Mouse (Mus musculus): ENCODE measurements around the gene Cbs. TPM values are rescaled to one million over a fixed set of nuclear protein-coding genes. Genes with fewer than 3 reads are reported as not detected.

Gene Cbs
- polyA plus RNA-seq, 1 experiment from 2014 or later = 4.0 TPM

GRCm38 (mm10) chr17:31672279-31672678 is 35.2 kb upstream of the Cbs start:
- Histone ChIP-seq H3K27me3 (ENCODE audit: insufficient read depth, low read length) (no peaks in the 10 kb centered on the region), H3K9ac (ENCODE audit: low read depth, low read length) (no peak overlapping the region), H3K36me3 (ENCODE audit: insufficient read depth, low read length) (no peaks in the 10 kb centered on the region), H3K9me3 (replicated peaks; ENCODE audit: low read length) (no peaks in the 10 kb centered on the region), H3K4me3 (replicated peaks; ENCODE audit: low read depth, low read length) (no peak overlapping the region), H3K27ac (no peak overlapping the region), H3K4me1 (replicated peaks; ENCODE audit: insufficient read depth, low read length) (no peaks in the 10 kb centered on the region), H3K4me2 (ENCODE audit: low read length) (no peak overlapping the region)
- DNase-seq (ENCODE audit: low spot score) (no peak), ATAC-seq (replicated peaks; ENCODE audit: low FRiP score, low read depth) (no peak)
- 85% methylated on average over 12 of the region's 12 CpGs for WGBS
- TF ChIP-seq CTCF (IDR thresholded peaks at IDR 0.05; ENCODE audit: low read depth) = no peak

- WGBS = 50% methylated on average over 8 of the region's 8 CpGs
- DNase-seq (ENCODE audit: low spot score) = no peak
- H3K4me3 ChIP-seq (replicated peaks; ENCODE audit: low read depth, low read length) = no peak overlapping the region
Measured at GRCm38 (mm10) chr17:31671698-31672097, 34.7 kb upstream of the Cbs start.

GRCm38 (mm10) chr17:31670163-31670562 is 33.1 kb upstream of the Cbs start:
- no peaks in the 10 kb centered on the region for H3K36me3 ChIP-seq (ENCODE audit: insufficient read depth, low read length)
- no peak overlapping the region for H3K4me2 ChIP-seq (ENCODE audit: low read length)
- H3K4me1 ChIP-seq (replicated peaks; ENCODE audit: insufficient read depth, low read length) = no peaks in the 10 kb centered on the region
- H3K9me3 ChIP-seq (replicated peaks; ENCODE audit: low read length) = no peaks in the 10 kb centered on the region
- no peaks in the 10 kb centered on the region for H3K27me3 ChIP-seq (ENCODE audit: insufficient read depth, low read length)
- TF ChIP-seq CTCF (IDR thresholded peaks at IDR 0.05; ENCODE audit: low read depth) = no peak
- DNase-seq (ENCODE audit: low spot score) (no peak), ATAC-seq (replicated peaks; ENCODE audit: low FRiP score, low read depth) (no peak)
- no peak overlapping the region for H3K27ac ChIP-seq
- H3K4me3 ChIP-seq (replicated peaks; ENCODE audit: low read depth, low read length) = no peak overlapping the region
- WGBS = 53% methylated on average over 11 of the region's 11 CpGs
- H3K9ac ChIP-seq (ENCODE audit: low read depth, low read length) = no peak overlapping the region

More at GRCm38 (mm10) chr17:31671698-31672097, 34.7 kb upstream of the Cbs start:
- no peaks in the 10 kb centered on the region for H3K9me3 ChIP-seq (replicated peaks; ENCODE audit: low read length)
- H3K27me3 ChIP-seq (ENCODE audit: insufficient read depth, low read length) = no peaks in the 10 kb centered on the region
- ATAC-seq (replicated peaks; ENCODE audit: low FRiP score, low read depth) = no peak
- no peak overlapping the region for H3K27ac ChIP-seq
- H3K4me2 ChIP-seq (ENCODE audit: low read length) = no peak overlapping the region
- H3K9ac ChIP-seq (ENCODE audit: low read depth, low read length) = no peak overlapping the region
- TF ChIP-seq CTCF (IDR thresholded peaks at IDR 0.05; ENCODE audit: low read depth) = no peak
- no peaks in the 10 kb centered on the region for H3K4me1 ChIP-seq (replicated peaks; ENCODE audit: insufficient read depth, low read length)
- H3K36me3 ChIP-seq (ENCODE audit: insufficient read depth, low read length) = no peaks in the 10 kb centered on the region

GRCm38 (mm10) chr17:31668306-31668705 is 31.3 kb upstream of the Cbs start:
- no peak for TF ChIP-seq CTCF (IDR thresholded peaks at IDR 0.05; ENCODE audit: low read depth)
- Histone ChIP-seq H3K4me2 (ENCODE audit: low read length) (no peak overlapping the region), H3K9me3 (replicated peaks; ENCODE audit: low read length) (no peaks in the 10 kb centered on the region), H3K27ac (no peak overlapping the region), H3K9ac (ENCODE audit: low read depth, low read length) (no peak overlapping the region), H3K4me1 (replicated peaks; ENCODE audit: insufficient read depth, low read length) (no peaks in the 10 kb centered on the region), H3K4me3 (replicated peaks; ENCODE audit: low read depth, low read length) (no peak overlapping the region), H3K27me3 (ENCODE audit: insufficient read depth, low read length) (no peaks in the 10 kb centered on the region), H3K36me3 (ENCODE audit: insufficient read depth, low read length) (no peaks in the 10 kb centered on the region)
- 26% methylated on average over 9 of the region's 9 CpGs for WGBS
- ATAC-seq (replicated peaks; ENCODE audit: low FRiP score, low read depth) = no peak
- no peak for DNase-seq (ENCODE audit: low spot score)

GRCm38 (mm10) chr17:31664760-31665159 is 27.7 kb upstream of the Cbs start:
- H3K4me3 ChIP-seq (replicated peaks; ENCODE audit: low read depth, low read length) = no peak overlapping the region
- peak; percentile 92 for TF ChIP-seq CTCF (IDR thresholded peaks at IDR 0.05; ENCODE audit: low read depth)
- no peak overlapping the region for H3K9ac ChIP-seq (ENCODE audit: low read depth, low read length)
- DNase-seq (ENCODE audit: low spot score) (peak; percentile 92), ATAC-seq (replicated peaks; ENCODE audit: low FRiP score, low read depth) (peak; percentile 82)
- no peak overlapping the region for H3K27ac ChIP-seq
- no peaks in the 10 kb centered on the region for H3K27me3 ChIP-seq (ENCODE audit: insufficient read depth, low read length)
- H3K4me1 ChIP-seq (replicated peaks; ENCODE audit: insufficient read depth, low read length) = no peaks in the 10 kb centered on the region
- no peaks in the 10 kb centered on the region for H3K36me3 ChIP-seq (ENCODE audit: insufficient read depth, low read length)
- 9% methylated on average over 4 of the region's 4 CpGs for WGBS
- no peak overlapping the region for H3K4me2 ChIP-seq (ENCODE audit: low read length)
- H3K9me3 ChIP-seq (replicated peaks; ENCODE audit: low read length) = no peaks in the 10 kb centered on the region; the same call in 1 of the 2 replicates

GRCm38 (mm10) chr17:31662855-31663254 is 25.8 kb upstream of the Cbs start:
- ATAC-seq (replicated peaks; ENCODE audit: low FRiP score, low read depth) = no peak
- Histone ChIP-seq H3K9ac (ENCODE audit: low read depth, low read length) (no peak overlapping the region), H3K4me3 (replicated peaks; ENCODE audit: low read depth, low read length) (no peak overlapping the region), H3K27me3 (ENCODE audit: insufficient read depth, low read length) (no peaks in the 10 kb centered on the region), H3K9me3 (replicated peaks; ENCODE audit: low read length) (no peaks in the 10 kb centered on the region; the same call in 1 of the 2 replicates), H3K4me2 (ENCODE audit: low read length) (no peak overlapping the region), H3K36me3 (ENCODE audit: insufficient read depth, low read length) (no peaks in the 10 kb centered on the region), H3K4me1 (replicated peaks; ENCODE audit: insufficient read depth, low read length) (no peaks in the 10 kb centered on the region), H3K27ac (no peak overlapping the region)
- peak; percentile 29; the same call in 1 of the 2 replicates for TF ChIP-seq CTCF (IDR thresholded peaks at IDR 0.05; ENCODE audit: low read depth)
- DNase-seq (ENCODE audit: low spot score) = no peak

- WGBS = 66% methylated on average over 8 of the region's 8 CpGs
- Histone ChIP-seq H3K27ac (no peak overlapping the region; the same call in 1 of the 2 replicates), H3K36me3 (ENCODE audit: insufficient read depth, low read length) (0 out of 2 replicates have a peak, but pooled peaks cover 2% of the 10 kb centered on the region), H3K9ac (ENCODE audit: low read depth, low read length) (no peak overlapping the region), H3K4me3 (replicated peaks; ENCODE audit: low read depth, low read length) (no peak overlapping the region), H3K27me3 (ENCODE audit: insufficient read depth, low read length) (no peaks in the 10 kb centered on the region), H3K4me1 (replicated peaks; ENCODE audit: insufficient read depth, low read length) (peaks cover 5% of the 10 kb centered on the region; the same call in 1 of the 2 replicates), H3K4me2 (ENCODE audit: low read length) (no peak overlapping the region), H3K9me3 (replicated peaks; ENCODE audit: low read length) (no peaks in the 10 kb centered on the region; the same call in 1 of the 2 replicates)
- no peak for TF ChIP-seq CTCF (IDR thresholded peaks at IDR 0.05; ENCODE audit: low read depth)
- DNase-seq (ENCODE audit: low spot score) = no peak
- no peak for ATAC-seq (replicated peaks; ENCODE audit: low FRiP score, low read depth)
Measured at GRCm38 (mm10) chr17:31660661-31661250, 23.7 kb upstream of the Cbs start.
